8 mouse cellular contexts compared by ENCODE assay signal in the genomic region with DNA sequence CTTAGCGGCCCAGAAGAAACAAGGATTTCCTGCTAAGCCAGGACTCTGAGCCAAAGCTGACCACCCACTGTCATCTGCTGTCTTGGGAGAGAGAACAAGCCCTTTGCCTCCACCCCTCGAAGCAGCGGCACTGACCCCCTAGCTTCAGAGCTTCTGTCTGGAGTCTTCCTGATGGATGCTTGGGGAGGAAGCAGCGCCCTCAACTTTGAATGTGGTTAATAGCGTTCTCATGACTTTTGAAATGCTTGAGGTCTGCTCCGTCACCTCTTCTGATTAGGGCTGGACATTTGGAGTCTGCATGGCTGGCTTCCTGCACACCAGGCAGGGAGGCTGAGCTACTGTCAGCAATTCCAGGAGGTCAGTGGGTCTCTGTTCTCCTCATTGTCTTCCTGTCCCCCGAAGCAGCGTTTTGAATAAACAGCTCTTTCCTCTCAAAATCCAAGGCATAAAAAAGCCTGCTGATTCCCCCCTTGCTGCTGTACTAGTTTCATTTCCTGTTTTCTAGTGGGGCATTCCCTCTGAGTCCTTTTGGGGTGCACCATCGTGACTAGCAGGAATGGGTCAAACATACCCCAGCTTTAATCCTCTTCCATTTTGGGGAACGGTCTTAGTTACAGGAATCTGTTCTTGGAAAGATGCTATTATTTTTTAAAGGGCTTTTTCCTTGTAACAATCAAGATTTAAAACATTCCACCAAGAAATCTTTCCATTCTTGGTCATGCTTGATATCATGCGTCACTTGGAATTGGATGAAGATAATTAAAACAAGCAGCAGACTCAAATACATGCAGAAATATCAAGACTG.
DNase-seq lines count a peak whose midpoint lies in the region; ATAC-seq and TF ChIP-seq lines count a peak whose summit lies in the region.

No protein-coding gene starts in this region.

- peak overlapping the region; percentile 9 for H3K27ac ChIP-seq in liver, postnatal 0 days (ENCODE audit: low read depth)

- H3K4me2 ChIP-seq in liver, postnatal 0 days (ENCODE audit: low read depth, low read length) = no peak overlapping the region

- TF ChIP-seq EP300 in liver, postnatal 0 days (IDR thresholded peaks at IDR 0.05; ENCODE audit: low read depth) = peak; percentile 35; the same call in 1 of the 2 replicates

- DNase-seq in adrenal gland, postnatal 25 days = peak; percentile 5
- DNase-seq in kidney, adult 11 months = peak; percentile 58
- DNase-seq in liver, postnatal 0 days = peak; percentile 25
- no peak for DNase-seq in urinary bladder, postnatal 36 days (ENCODE audit: low spot score in 2 of 2)
- no peak for DNase-seq in adipocyte (ENCODE audit: low spot score)
- DNase-seq in cerebellum, adult 9-11 months = no peak
- DNase-seq in frontal cortex, postnatal 14 days (ENCODE audit: low spot score in 2 of 2) = no peak

- 47% methylated on average over 11 of the region's 11 CpGs for WGBS in liver, postnatal 0 days (ENCODE audit: insufficient replicate concordance)

- peak; percentile 94 for ATAC-seq in granulocyte monocyte progenitor cell, adult 5-6 weeks (replicated peaks; ENCODE audit: poor library complexity, severe bottlenecking)
- peak; percentile 72 for ATAC-seq in liver, postnatal 0 days

- no peaks in the 10 kb centered on the region for H3K27me3 ChIP-seq in liver, postnatal 0 days (ENCODE audit: insufficient read depth, low read length)

- no peak overlapping the region for H3K9ac ChIP-seq in liver, postnatal 0 days (replicated peaks)

- TF ChIP-seq CTCF in liver, postnatal 0 days (IDR thresholded peaks at IDR 0.05; ENCODE audit: low read depth) = 0 out of 2 replicates have a peak, but pooled peaks have one; percentile 24

- H3K4me3 ChIP-seq in liver, postnatal 0 days (ENCODE audit: low read depth, low read length) = no peak overlapping the region

- no peaks in the 10 kb centered on the region for H3K4me1 ChIP-seq in liver, postnatal 0 days (ENCODE audit: insufficient read depth)

- no peaks in the 10 kb centered on the region for H3K9me3 ChIP-seq in liver, postnatal 0 days (ENCODE audit: low read length)

- H3K36me3 ChIP-seq in liver, postnatal 0 days (replicated peaks; ENCODE audit: insufficient read depth, low read length) = no peaks in the 10 kb centered on the region

Comparison
In these comparisons a context has a peak if more than half of its experiments do, and no peak if none do; other contexts are left out.
1. DNase-seq: peak in adrenal gland, postnatal 25 days (single experiment), kidney, adult 11 months (single experiment) and liver, postnatal 0 days (single experiment); none in urinary bladder, postnatal 36 days (0 of 2), adipocyte (single experiment), cerebellum, adult 9-11 months (single experiment) and frontal cortex, postnatal 14 days (0 of 2).